Mouse (Mus musculus): ENCODE measurements around the gene Cx3cr1.
"Not testable (repeated sequence)": the region's sequence is repeated elsewhere in the genome, so short reads cannot be mapped to it uniquely, and the experiment has no call there.

Cx3cr1 gene

DNA sequence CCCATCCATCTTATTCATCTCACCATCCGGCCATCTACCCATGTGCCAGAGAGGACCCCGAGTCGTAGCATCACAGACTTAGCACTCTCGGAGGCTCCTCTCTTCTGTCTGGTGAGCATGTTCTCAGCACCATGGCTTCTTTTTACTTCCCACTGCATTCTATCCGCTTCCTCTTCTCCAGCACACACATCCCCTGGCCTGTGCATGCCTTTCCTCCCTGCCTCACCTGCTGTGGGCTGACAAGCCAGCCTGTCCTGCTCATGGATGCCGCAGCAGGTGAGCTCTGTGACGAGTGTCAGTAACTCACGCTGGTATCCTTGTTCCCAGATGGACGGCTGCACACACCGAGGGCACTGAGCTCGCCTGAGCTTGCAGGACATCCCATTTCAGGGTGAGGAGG lies at the start of gene Cx3cr1:
TSS of gene Cx3cr1 (minus strand) at position 101 of the 400 bp plus-strand sequence.
- no peak for DNase-seq

DNA sequence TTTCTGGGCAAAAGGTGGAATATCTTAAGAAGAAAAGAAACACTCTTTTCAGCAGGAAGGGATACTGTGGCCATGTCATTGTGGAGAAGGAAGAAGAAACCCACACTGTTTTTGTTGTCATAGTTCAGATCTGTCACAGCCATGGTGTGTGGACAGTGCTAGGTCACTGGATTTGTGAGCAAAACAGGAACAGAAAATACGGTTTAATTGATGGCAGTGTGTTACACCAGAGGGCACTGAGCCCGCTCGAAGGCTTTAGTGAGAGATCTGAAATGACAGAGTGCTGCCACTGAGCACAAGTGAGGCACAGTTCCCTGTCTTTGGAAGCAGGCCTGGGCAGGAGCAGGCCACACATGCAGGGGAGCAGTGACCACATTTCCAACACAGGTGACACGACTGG lies 48.5 kb upstream of the Cx3cr1 start:
- no peak for DNase-seq

DNA sequence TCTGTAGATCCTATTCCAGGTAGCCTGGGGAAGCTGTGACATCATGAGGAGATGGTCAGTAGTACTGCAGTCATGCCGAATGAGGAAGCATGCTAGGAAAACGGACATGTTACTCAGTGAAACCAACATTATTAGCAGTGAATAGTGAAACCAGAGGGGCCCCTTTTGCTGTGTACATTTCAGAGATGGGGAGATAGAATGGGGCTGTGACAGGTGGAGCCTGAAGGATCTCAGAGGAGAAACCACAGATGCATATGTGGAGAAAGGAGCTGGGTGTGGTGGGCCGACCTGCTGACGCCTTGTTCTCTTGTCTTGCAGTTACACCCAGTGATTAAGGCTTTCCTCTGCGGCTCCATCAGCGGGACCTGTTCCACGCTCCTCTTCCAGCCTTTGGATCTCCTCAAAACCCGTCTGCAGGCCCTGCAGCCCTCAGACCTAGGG lies 46.5 kb upstream of the Cx3cr1 start:
- DNase-seq, result no peak

DNA sequence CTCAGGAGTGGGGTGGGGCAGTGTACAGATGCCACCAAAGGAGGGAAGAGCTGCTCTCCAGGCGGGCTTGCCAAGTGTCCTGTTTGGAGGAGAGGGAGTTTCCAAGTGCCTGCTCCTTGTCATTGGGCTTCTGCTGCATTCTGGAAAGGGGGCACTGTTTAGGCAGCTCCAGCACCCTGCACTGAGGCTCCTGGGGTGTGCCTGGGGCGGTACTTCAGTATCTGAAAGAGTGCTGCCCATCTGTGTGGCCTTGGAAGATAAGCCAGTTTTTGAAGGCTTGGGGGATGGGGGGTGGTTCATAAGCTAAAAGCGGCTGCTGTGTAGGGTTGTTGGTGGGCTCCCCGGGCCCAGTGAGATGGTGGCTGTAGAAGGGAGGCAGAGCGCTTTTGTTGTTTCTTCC lies 45.9 kb upstream of the Cx3cr1 start:
- no peak for DNase-seq

DNA sequence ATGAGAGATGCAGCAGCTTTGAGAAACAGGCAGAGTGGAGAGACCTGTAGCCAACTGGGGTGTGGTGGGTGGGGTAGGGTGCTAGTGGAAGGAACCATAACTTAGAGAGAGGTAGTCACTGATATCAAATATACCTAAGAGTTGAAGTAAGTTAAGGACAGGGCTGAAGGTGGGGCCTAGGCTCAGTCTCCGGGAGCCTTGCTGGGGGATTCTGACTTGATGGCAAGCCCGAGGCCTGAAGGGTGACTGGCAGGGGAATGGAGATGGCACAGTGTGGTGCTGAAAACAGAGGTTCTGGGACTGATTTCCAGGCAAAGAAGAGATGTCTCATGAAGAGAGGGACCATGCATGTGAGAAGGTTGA lies 45.1 kb upstream of the Cx3cr1 start:
- no peak for DNase-seq

DNA sequence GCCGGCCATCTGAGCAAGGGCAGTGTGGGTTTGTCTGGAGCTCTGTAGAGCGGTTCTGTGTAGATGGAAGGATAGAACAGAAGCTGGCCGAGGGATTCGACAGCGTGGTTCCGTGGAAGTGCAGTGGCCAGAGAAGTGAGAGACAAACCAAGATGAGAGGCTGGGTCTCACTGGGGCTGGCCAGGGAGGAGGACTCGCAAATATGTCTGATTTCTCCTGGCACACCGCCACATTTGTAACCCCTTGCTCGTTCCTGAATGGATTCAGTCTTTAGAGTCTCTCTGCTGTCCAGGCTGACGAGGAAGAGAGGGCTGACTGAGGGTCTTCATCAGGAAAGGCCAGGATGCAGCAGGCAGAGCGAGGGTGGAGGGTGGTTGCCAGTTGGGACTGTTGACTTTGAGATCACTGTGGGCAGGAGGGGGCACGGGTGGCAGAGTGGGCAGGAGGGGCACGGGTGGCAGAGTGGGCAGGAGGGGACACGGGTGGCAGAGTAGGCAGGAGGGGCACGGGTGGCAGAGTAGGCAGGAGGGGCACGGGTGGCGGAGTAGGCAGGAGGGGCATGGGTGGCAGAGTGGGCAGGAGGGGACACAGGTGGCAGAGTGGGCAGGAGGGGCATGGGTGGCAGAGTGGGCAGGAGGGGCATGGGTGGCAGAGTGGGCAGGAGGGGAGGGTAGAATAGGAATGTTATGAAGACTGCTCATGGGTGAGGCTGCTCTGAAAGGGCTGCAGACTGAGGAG lies 44.5 kb upstream of the Cx3cr1 start:
- no peak for DNase-seq

DNA sequence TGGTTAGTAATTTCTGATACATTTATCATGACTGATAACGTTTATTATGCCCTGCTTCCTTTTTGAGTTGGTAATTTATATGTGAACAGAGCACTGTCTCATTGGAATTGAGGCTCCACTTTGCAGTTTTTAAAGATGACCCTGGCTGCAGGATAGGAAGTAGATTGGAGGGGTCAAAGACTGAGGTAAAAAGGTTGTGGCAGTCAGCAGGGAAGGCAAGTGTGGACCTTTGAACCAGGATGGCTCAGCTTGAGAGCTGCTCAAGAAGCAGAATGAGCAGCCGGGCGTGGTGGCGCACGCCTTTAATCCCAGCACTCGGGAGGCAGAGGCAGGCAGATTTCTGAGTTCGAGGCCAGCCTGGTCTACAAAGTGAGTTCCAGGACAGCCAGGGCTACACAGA lies 43.8 kb upstream of the Cx3cr1 start:
- no peak for DNase-seq

DNA sequence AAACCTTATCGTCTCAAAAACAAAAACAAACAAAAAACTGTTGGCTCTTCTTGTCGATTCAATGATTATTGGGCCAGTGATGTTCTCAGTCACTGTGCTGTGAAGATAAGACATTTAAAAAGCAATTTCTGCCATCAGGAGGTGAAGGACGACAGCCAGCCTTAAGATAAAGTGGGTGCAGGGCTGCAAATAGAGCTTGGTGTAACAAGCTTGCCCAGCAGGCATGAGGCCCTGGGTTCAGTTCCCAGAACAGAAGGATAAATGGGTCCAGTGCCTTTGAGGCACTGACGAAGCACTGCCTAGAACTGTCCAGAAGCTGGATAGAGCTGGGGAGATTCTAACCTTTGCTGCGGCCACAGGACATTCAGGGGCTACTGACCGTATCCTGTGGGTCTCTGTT lies 42.8 kb upstream of the Cx3cr1 start:
- DNase-seq, result no peak

DNA sequence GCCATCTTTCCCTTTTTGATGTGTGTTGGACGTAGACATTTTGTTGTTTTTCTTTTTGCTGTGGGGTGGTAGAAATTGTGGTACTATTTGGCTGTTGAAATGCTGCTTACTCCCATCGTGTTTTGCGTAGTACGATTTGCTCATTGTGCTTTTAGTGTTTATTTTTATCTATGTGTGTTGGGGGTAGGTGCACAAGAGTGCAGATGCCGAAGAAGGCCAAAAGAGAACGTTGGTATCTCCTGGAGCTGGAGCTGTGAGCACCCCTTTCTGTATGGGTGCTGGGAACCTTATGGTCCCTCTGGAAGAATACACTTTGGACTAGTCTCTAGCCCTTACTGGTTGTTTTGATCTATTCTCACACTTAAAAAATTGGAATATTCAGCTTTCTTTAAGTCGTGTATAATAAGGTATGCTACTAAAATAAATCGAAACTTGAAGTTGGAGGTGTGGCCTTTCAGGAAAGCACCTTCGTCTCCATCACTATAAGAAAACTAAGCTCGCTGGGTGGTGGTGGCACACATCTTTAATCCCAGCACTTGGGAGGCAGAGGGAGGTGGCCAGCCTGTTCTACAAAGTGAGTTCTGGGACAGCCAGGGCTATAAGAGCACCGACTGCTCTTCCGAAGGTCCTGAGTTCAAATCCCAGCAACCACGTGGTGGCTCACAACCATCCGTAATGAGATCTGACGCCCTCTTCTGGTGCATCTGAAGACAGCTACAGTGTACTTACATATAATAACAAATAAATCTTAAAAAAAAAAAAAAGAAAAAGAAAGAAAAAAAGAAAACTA lies 41.7 kb upstream of the Cx3cr1 start:
- DNase-seq, result no peak

DNA sequence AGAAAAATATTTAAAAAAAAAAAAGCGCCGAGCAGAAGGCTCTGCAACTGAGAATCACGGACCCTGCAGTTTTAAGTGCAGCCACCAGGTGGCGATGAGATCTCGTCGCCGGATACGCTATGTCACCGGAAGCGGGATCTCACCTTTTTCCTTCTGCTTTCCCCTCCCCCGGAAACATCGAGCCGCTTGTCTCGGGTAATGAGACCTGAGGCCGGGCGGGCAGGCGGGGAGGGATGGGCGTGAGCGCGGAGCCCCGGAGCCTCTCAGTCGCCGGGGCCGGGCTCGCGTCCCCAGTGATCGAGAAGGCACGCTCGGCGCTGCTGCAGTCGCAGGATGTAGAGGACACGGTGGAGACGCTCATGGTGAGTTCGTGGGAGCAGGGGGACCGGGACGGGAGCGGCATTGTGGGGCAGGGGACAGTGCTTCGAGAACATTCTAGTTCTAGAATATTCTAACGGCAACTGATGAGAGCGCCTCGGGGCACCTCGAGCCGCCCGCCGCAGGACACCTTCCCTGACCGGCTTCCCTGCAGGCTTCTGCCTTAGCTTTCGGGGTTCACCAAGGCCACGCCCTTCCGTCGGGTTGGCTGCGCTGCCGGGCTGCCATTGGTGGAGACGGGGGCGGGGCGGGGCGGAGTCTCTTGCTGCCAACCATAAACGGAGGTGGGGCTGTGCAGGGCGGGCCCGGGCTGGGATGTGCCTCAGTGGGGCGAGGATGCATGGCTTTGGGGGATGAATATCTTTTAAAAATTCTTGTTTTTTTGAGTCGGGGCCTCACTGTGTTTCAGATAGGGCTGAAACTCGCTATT lies 40.7 kb upstream of the Cx3cr1 start, which contains the start of gene Slc25a38:
TSS of gene Slc25a38 (plus strand) at position 164 of the 808 bp plus-strand sequence.
- peak; percentile 97 to 98 for DNase-seq

DNA sequence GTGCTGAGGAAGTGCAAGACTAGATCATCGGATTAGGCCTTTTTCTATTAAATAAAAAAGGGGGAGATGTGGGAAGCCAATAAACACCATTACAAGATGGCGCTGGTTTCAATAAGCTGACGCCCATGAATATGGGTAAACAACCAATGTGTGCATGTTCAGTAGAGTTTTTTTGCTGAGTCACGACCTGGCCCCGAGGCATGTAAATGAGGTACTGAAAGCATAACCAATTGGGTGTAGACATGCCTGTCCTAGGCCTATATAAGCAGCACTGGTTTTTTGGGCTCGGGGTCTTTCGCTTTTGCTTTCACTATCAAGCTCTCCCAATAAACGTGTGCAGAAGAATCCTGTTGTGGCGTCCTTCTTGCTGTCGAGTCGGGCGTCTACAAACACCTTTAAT lies 39.3 kb upstream of the Cx3cr1 start:
- DNase-seq, result not testable (repeated sequence)

DNA sequence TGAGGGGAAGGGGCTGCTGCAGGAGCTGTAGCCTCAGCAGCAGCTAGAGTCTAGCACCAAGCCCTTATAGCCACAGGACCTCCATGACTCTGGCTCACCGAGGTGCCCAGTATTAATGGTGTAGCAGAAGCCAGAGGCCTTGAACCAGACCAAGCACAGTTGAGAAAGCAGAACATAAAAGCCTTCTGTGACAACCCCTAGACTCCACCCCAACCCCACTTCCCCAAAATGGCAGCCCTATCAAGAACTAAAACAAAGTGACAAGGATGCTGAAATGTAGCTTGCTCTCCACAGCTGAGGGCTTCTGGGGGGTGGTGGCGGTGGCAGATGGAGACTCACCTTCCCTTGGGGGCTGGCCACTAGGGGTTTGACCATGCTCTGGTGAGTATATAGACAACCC lies 31.5 kb upstream of the Cx3cr1 start:
- DNase-seq, result no peak

DNA sequence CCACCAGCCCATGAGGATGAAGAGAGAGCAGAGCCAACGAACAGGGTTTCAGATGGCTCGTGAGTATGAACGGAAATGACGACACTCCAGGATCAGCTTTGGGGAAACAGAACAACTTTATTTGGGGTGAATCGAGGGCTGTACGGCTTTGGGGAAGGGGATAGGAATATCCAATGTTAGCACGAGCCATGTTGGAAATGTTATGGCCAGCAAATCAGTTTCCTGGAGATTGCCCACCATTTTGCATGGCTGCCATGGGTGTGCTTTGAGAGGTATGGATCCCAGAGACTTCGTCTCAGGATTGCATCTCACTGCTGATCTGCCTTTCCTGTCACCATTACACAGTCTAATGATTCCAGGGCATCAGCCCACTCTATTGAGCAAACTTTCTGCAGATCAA lies 29.6 kb upstream of the Cx3cr1 start:
- no peak for DNase-seq

DNA sequence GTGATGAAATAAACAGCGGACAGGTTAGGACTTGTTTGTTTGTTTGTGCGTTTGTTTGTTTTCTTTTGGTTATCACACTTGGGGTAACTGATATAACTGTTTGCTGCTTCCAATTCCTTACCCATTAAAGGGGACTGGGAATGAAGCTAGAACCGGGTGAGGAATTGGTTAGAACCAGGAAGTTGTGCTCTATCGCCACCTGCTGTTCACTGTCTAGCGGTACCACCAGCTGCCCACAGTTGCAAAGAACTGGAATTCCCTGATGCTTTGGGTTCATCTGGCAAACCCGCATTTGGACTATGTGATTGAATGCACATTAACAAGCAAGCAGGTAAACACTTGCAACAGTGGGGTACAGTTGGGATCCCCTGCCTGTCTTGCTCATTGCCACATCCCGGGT lies 29.0 kb upstream of the Cx3cr1 start:
- peak; percentile 83 for DNase-seq

DNA sequence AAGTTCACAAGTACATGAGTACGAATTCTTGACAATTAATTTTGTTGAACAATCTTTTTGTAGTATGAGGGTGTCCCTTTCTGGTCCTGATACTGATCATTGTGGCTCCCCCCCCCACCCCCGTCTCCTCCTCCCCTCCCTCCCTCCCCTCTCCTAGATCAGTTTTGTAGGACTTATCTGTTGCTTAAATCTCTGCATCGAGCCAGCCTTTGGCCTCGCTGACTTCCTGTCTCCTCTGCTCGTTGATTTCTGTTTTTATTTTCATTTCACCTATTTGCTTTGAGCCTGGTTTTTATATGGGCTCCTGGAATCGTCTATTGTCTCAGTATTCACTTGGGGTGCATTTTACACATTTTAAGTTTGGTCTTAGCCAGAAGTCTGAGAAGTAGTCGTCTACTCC lies 26.2 kb upstream of the Cx3cr1 start:
- DNase-seq, result no peak

DNA sequence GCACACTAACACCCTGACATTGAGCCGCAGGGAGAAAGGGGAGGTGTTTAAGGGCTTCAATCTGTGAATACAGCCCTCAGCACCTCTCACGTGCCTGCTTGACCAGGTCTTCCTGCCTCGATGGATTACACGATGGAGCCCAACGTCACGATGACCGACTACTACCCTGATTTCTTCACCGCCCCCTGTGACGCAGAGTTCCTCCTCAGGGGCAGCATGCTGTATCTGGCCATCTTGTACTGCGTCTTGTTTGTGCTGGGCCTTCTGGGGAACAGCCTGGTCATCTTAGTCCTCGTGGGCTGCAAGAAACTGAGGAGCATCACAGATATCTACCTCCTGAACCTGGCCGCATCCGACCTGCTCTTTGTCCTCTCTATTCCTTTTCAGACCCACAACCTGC lies 24.0 kb upstream of the Cx3cr1 start:
- DNase-seq, result no peak

DNA sequence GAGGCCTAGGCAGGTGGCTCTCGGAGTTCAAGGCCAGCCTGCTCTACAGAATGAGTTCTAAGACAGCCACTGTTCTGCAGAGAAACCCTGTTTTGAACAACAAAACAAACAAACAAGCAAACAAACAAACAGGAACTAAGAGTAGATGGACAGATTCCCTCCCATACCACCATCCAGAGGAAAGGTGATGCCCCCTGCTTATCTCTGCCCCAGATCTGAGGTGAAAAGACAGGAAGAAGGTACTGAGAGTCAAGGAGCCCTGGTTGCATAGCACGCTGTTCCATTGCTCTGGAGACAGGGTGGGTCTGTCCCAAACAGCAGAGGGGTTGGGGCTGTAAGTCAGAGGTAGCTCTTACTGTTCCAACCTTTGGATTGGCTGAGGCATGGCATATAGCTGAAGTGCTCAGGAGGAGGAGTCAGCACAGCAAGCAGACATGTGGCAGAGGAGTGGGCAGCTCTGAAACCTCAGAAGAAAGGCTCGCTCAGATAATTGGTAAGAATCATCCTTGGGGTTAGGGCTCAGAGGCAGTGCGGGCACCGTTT lies 22.1 kb upstream of the Cx3cr1 start, which contains the start of gene Ccr8:
TSS of gene Ccr8 (plus strand) at position 419 of the 543 bp plus-strand sequence.
- DNase-seq, result no peak

DNA sequence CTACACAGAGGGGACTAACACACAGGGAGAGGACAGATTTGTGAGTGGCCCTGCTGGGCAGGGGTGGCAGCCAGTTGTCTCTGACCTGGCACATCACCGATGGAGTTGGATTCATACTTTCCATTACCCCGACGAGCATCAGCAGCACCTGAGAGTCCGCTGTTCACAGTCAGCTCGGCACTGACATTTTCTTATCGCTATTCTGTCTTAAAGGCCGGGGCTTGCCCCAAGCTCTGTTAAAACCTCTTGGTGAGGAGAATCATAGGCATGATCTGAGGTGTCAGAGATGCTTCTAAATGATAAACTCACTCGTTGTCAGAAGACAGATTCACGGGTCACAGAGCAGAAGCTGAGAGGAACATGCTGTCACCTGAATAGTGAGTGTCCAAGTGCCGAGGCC lies 21.4 kb upstream of the Cx3cr1 start:
- DNase-seq, result no peak

DNA sequence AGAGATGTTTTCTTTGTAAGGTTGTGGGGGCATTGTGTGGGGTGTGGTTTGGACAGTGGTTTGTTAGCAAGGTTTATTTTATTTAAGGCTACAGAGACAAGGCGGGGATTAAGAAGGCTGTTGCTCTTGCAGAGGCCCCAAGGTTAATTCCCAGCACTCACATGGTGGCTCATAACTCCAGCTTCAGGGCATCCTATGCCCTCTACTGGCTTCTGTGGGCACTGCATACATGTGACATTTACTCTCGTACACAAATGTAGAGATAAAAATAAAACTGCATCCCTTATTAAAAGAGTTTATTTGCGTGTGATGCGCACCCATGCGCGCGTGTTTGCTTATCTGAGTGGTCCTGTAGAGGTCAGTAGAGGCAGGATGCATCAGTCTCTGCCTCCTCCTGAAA lies 19.4 kb upstream of the Cx3cr1 start:
- DNase-seq, result no peak

DNA sequence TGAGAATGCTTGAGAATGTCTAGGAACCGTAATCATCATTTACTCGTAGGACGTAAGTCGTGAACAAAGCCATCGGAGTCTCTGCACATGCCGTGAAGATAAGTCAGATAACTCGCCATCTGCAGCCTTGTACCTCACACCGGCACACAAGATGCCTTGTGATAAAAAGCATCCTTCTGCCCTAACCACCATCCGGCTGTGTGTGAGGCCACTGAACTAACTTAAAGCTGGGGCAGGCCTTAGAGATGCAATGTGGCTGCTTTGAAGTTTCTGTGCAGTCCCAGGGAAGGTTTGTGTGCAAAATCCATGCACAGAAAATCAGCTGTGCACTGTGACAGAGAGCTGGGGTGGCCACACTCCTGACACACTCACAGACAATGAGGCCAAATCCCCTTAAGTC lies 14.7 kb upstream of the Cx3cr1 start:
- no peak for DNase-seq

DNA sequence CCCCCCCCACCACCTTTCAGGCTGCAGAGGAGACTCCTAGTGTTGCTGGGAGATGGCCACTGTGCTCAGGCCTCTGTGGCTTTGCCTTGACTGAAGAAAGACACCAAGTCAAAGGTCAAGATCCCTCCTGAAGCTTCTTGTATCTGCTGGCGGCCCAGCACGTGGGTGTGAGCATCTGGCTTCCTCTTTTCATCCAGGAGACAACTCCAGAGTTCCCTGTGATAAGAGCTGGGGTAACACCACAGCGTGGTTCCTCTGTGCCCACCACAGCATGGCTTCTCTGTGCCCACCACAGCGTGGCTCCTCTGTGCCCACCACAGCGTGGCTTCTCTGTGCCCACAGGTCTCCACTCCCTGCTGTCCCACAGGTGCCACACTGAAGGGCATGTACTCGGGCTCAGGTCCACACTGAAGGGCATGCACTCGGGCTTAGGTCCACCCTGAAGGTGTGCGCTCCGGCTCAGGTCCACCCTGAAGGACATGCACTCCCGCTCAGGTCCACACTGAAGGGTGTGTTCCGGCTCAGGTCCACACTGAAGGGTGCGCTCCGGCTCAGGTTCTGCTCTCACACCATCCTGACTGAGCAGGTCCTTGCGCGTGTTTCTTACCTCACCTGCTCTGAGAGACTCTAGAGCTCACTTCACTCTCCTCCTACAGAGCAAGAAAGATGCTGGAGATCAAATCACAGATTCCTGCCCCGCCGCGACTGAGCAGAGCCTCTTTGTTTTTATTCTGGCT lies 13.6 kb upstream of the Cx3cr1 start:
- DNase-seq, result no peak

DNA sequence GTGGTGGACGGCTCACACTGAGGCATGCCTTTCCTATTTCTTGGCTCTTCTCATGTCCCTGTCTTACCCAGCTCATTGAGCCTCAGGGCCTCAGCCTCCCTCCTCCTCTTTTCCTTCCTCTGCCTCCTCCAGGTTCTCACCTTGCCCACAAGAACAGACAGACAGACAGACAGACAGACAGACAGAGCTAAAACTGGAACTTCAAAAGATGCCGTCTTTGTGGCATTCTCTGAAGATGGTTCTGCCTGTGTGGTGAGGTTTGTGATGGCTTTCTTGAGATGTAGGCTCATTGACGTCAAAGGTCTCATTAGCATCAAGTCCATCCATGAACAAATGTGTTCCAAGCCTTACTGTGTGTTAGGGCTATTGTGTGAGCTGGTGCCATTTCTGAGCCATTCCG lies 13.0 kb upstream of the Cx3cr1 start:
- DNase-seq, result no peak

Measured in kidney, postnatal 4 days (tissue).